Mouse (Mus musculus): ENCODE data around the gene Id1.

DNA sequence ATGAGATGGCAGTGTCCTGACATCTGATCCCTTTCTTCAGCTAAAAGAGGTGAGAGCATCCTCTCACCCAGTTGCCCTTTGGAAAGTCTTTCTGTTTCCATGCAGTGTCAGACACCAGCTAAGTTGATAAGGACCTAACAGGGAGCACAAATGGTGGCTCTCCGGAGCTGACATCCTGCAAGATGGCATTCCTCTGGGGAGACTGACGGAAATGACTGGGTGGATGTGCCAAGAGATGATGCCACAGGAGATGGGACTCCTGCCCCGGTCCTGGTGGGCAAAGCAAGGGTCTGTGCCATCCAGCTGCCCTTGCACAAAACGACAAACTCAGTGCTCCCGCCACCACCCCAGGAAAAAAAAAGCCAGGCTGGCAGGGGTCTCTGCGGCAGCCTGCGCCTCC, 28.9 kb upstream of the Id1 start:
- TF ChIP-seq CTCF (IDR thresholded peaks at IDR 0.05; ENCODE audit: low read depth) = no peak
- no peak for TF ChIP-seq EP300 (IDR thresholded peaks at IDR 0.05; ENCODE audit: low read depth)
